Mouse (Mus musculus) E14TG2a.4 (cell line): ENCODE data around the gene Agbl2.

Experiments
- H3K27me3 ChIP-seq: 2 replicates; pipeline ENCODE4 v1.6.1; 2014; ENCODE audit warnings: low read length, control low read depth; ENCODE audit not compliant: insufficient read depth
- H3K36me3 ChIP-seq: 2 replicates; pipeline ENCODE4 v1.6.1; 2014; ENCODE audit warnings: low read length, control low read depth; ENCODE audit not compliant: insufficient read depth
- H3K4me1 ChIP-seq: replicated peaks from 2 replicates; pipeline ENCODE4 v1.6.1; 2014; ENCODE audit warnings: low read depth, low read length, control low read depth
- H3K4me3 ChIP-seq: replicated peaks from 2 replicates; pipeline ENCODE4 v1.5.1; 2014; ENCODE audit warnings: mild to moderate bottlenecking, low read length
- H3K9me3 ChIP-seq: 2 replicates; pipeline ENCODE4 v1.6.1; 2014; ENCODE audit warnings: low read length, control low read depth
- CTCF ChIP-seq: conservative IDR thresholded peaks from 2 replicates; pipeline ENCODE4 v1.5.1; 2014; ENCODE audit warnings: low read length
- NANOG ChIP-seq: IDR thresholded peaks from 2 replicates; pipeline ENCODE4 v1.6.1; 2014; ENCODE audit warnings: borderline replicate concordance, low read length, mixed read lengths
- POU5F1 ChIP-seq: IDR thresholded peaks from 2 replicates; pipeline ENCODE4 v1.6.1; 2014; ENCODE audit warnings: low read length, borderline replicate concordance

The Agbl2 gene

DNA sequence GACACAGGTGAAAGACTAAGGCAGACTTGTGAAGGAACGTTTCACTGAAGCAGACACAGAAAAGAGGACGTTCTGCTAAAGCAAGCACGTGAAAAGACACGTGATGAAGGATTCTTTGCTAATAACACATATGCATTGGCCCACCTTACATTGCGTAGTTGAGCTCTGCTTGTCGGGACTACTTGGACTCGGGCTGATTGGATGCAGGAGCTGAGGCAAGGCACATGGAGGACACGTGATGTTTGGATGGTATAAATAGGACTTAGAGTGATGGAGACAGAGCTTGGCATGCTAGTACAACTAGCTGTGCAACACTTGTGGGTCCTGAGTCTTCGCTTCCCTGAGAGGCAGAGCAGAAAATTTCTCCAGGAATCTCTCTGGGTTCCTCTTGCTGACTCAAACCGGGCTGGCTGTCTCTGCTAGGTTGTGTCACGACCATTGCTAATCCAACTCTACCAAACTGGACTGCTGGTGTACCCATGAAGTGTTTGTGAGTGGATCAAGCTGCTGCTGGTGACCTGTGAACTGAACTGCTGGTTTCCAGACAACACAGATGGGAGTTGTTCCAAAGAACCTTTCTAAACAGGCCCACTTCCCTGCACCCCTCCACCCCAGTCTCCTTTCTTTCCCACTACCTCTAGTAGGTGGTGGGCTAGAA, 43.1 kb downstream of the Agbl2 start:
- Histone ChIP-seq H3K9me3 (peaks cover 8% of the 10 kb centered on the region; the same call in 1 of the 2 replicates), H3K27me3 (no peaks in the 10 kb centered on the region), H3K4me3 (no peak overlapping the region), H3K36me3 (no peaks in the 10 kb centered on the region), H3K4me1 (peaks cover 27% of the 10 kb centered on the region)
- no peak for TF ChIP-seq NANOG

DNA sequence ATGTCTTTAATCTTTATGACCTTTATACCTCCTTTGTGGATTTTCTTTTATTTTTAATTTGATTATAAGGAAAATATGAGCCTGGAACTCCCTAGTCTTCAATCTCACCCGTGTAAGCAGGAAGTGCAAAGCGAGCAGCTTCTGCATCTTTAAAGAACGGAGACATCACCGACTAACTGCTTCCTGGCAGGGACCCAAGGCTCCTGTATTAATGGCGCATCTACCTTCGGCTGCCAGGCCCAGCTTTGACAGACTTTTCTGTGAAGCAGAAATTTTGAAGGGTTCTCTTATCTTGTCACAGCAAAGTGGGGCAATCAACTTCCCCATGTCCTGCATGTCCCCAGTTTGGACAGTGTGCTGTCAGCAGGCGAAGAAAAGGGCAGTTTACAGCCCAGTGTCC, 46.2 kb downstream of the Agbl2 start:
- Histone ChIP-seq H3K4me1 (peaks cover 5% of the 10 kb centered on the region), H3K4me3 (no peak overlapping the region), H3K27me3 (no peaks in the 10 kb centered on the region), H3K36me3 (no peaks in the 10 kb centered on the region), H3K9me3 (peaks cover 8% of the 10 kb centered on the region; the same call in 1 of the 2 replicates)
- TF ChIP-seq POU5F1 = no peak
- no peak for TF ChIP-seq CTCF
- no peak for TF ChIP-seq NANOG

- Histone ChIP-seq H3K36me3 (no peaks in the 10 kb centered on the region), H3K4me1 (peaks cover 5% of the 10 kb centered on the region; the same call in 1 of the 2 replicates), H3K9me3 (no peaks in the 10 kb centered on the region), H3K4me3 (no peak overlapping the region), H3K27me3 (no peaks in the 10 kb centered on the region)
- TF ChIP-seq POU5F1 = no peak
- TF ChIP-seq NANOG = no peak
- no peak for TF ChIP-seq CTCF
These were observed 51.0 kb downstream of the Agbl2 start for GRCm38 (mm10) chr2:90833502-90833901.

DNA sequence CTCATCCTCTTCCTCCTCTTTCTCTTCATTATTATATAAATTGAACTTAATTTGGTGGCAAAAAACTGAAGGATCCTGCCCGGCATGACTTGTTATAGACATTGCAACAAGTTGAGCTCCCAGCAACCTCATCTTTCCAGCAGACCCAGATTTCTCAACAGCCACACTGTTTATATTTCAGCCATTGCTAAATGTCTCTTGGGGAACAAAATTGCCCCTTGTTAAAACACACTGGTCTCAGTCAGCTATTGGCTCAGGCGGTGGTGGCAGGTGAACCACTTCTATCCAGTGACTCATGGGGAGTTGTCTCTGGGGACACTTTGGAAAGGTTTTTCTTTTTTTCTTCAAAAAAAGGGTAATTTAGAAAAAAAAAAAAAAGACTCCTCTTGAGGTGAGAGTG, 56.1 kb downstream of the Agbl2 start:
- Histone ChIP-seq H3K4me1 (peaks cover 5% of the 10 kb centered on the region; the same call in 1 of the 2 replicates), H3K27me3 (no peaks in the 10 kb centered on the region), H3K36me3 (no peaks in the 10 kb centered on the region), H3K9me3 (no peaks in the 10 kb centered on the region), H3K4me3 (no peak overlapping the region)
- TF ChIP-seq NANOG (no peak), CTCF (no peak), POU5F1 (no peak)

DNA sequence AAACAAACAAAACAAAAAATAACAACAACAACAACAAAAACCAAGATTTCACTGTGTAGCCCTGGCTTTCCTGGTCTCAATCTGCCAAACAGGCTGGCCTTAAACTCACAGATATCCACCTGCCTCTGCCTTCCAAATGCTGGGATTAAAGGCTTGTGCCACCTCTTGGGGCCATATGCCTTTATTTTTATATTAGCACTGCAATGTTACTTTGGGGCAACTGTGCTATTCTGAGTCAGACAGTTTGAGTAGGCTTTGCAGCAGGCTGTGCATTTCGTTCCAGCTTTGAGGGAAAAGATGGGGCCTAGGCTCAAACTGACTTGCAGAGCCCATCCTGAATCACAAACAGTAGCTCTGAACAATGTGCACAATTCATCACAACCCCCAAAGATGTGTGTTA, 61.1 kb downstream of the Agbl2 start:
- Histone ChIP-seq H3K27me3 (no peaks in the 10 kb centered on the region), H3K9me3 (no peaks in the 10 kb centered on the region), H3K4me3 (no peak overlapping the region), H3K4me1 (peaks cover 22% of the 10 kb centered on the region), H3K36me3 (no peaks in the 10 kb centered on the region)
- no peak for TF ChIP-seq CTCF
- TF ChIP-seq POU5F1 = no peak
- no peak for TF ChIP-seq NANOG

- Histone ChIP-seq H3K9me3 (no peaks in the 10 kb centered on the region), H3K4me3 (no peak overlapping the region)
- TF ChIP-seq CTCF (no peak), POU5F1 (no peak), NANOG (no peak)
These were observed 61.7 kb downstream of the Agbl2 start for GRCm38 (mm10) chr2:90844262-90844661.

GRCm38 (mm10) chr2:90845234-90845633, 62.7 kb downstream of the Agbl2 start:
- no peaks in the 10 kb centered on the region for H3K9me3 ChIP-seq
- no peak overlapping the region for H3K4me3 ChIP-seq
- no peaks in the 10 kb centered on the region for H3K27me3 ChIP-seq
- H3K4me1 ChIP-seq = peaks cover 34% of the 10 kb centered on the region
- TF ChIP-seq CTCF = no peak
- TF ChIP-seq NANOG = no peak
- TF ChIP-seq POU5F1 = no peak
- H3K36me3 ChIP-seq = peaks cover 14% of the 10 kb centered on the region

More at GRCm38 (mm10) chr2:90844262-90844661, 61.7 kb downstream of the Agbl2 start:
- Histone ChIP-seq H3K27me3 (no peaks in the 10 kb centered on the region), H3K36me3 (peaks cover 5% of the 10 kb centered on the region; the same call in 1 of the 2 replicates), H3K4me1 (peaks cover 28% of the 10 kb centered on the region)

- no peak for TF ChIP-seq NANOG
- TF ChIP-seq CTCF = no peak
- no peak for TF ChIP-seq POU5F1
- peaks cover 24% of the 10 kb centered on the region for H3K36me3 ChIP-seq
These were observed 63.6 kb downstream of the Agbl2 start for GRCm38 (mm10) chr2:90846171-90846570.

DNA sequence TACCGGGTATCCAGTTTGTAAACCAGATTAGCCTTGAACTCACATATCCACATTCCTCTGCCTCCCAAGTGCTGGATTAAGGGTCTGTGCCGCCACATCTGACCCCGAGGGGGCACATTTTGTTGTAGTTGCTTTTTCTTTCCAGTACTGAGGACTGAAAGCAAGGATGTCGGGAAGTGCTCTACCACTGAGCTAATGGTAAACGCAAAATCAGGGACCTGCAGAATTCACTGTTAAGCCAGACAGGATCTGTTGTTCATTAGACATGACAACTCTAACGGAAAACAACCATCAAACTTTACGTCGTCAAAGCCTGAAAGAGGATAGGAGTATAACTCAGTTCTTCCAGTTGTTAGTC, 64.0 kb downstream of the Agbl2 start:
- Histone ChIP-seq H3K4me3 (peak overlapping the region; percentile 95), H3K9me3 (no peaks in the 10 kb centered on the region), H3K36me3 (peaks cover 28% of the 10 kb centered on the region), H3K27me3 (no peaks in the 10 kb centered on the region), H3K4me1 (peaks cover 34% of the 10 kb centered on the region)
- TF ChIP-seq CTCF (no peak), NANOG (0 out of 2 replicates have a peak, but pooled peaks have one; percentile 5), POU5F1 (no peak)

More at GRCm38 (mm10) chr2:90846171-90846570, 63.6 kb downstream of the Agbl2 start:
- H3K9me3 ChIP-seq = no peaks in the 10 kb centered on the region
- H3K4me1 ChIP-seq = peaks cover 34% of the 10 kb centered on the region
- peak overlapping the region; percentile 95 for H3K4me3 ChIP-seq
- H3K27me3 ChIP-seq = no peaks in the 10 kb centered on the region
